Mouse (Mus musculus) liver, adult 2 months (tissue): ENCODE results near the gene Tcf7l1. TPM values are rescaled to one million over a fixed set of nuclear protein-coding genes. Genes with fewer than 3 reads are reported as not detected.

Experiments used
- DNase-seq: peaks from one replicate; pipeline ENCODE4 v3.0.0-alpha.2; 2011; ENCODE audit warnings: low read depth, low spot score; ENCODE audit errors: extremely low read depth
- H3K27ac ChIP-seq: fragments of 200-500 bp; replicated peaks from 2 replicates; pipeline ENCODE4 v1.5.1; 2012; ENCODE audit warnings: low read depth, mild to moderate bottlenecking, control low read depth, inconsistent platforms, low read length; ENCODE audit not compliant: insufficient read depth
- H3K27me3 ChIP-seq: fragments of 200-500 bp; 2 replicates; pipeline ENCODE4 v1.6.1; 2012; ENCODE audit warnings: mild to moderate bottlenecking, moderate library complexity, low read length, inconsistent platforms; ENCODE audit not compliant: control insufficient read depth, insufficient read depth
- H3K36me3 ChIP-seq: fragments of 200-500 bp; 2 replicates; pipeline ENCODE4 v1.6.1; 2012; ENCODE audit warnings: low read length, inconsistent platforms; ENCODE audit not compliant: control insufficient read depth, insufficient read depth
- H3K4me1 ChIP-seq: fragments of 200-500 bp; 2 replicates; pipeline ENCODE4 v1.6.1; 2011; ENCODE audit warnings: low read length; ENCODE audit not compliant: control insufficient read depth, insufficient read depth
- H3K4me3 ChIP-seq: fragments of 200-500 bp; 2 replicates; pipeline ENCODE4 v1.5.1; 2011; ENCODE audit warnings: low read depth, mild to moderate bottlenecking, control low read depth, low read length, moderate library complexity; ENCODE audit not compliant: insufficient read depth
- H3K79me2 ChIP-seq: fragments of 200-500 bp; 2 replicates; pipeline ENCODE4 v1.6.1; 2012; ENCODE audit warnings: inconsistent platforms, mild to moderate bottlenecking, low read length, moderate library complexity; ENCODE audit not compliant: control insufficient read depth, insufficient read depth
- H3K9ac ChIP-seq: fragments of 200-500 bp; 2 replicates; pipeline ENCODE4 v1.6.1; 2012; ENCODE audit warnings: low read depth, mild to moderate bottlenecking, control low read depth, inconsistent platforms, low read length
- CTCF ChIP-seq: fragments of 200-500 bp; IDR thresholded peaks from 2 replicates; pipeline ENCODE4 v1.5.1; 2011; ENCODE audit warnings: low read depth, low read length, control low read depth
- POLR2A ChIP-seq: fragments of 200-500 bp; IDR thresholded peaks from 2 replicates; pipeline ENCODE4 v1.6.1; 2011; ENCODE audit warnings: low read length, control low read depth; ENCODE audit not compliant: insufficient read depth; ENCODE audit errors: extremely low read depth
- WGBS: fragments of 180-500 bp; shearing (Covaris S2); methylation state at CpG from one replicate; pipeline ENCODE4 v1.1.7; 2018; 5-methylcytosine and 5-hydroxymethylcytosine counted together
- polyA plus RNA-seq: library from polyadenylated mRNA; depleted of rRNA; stranded (reverse); fragments of >200 nt; gene quantifications from 2 replicates; pipeline ENCODE4 v1.2.3, GENCODE M21; 2012
- total RNA-seq: library from RNA; depleted of rRNA; stranded (reverse); fragments of >200 nt; gene quantifications from 2 replicates; pipeline ENCODE4 v1.2.3, GENCODE M21; 2014

The Tcf7l1 gene
- total and polyA plus RNA-seq, 2 experiments = 0.92 to 6.9 TPM

- DNase-seq = no peak
- no peaks in the 10 kb centered on the region for H3K27me3 ChIP-seq
- TF ChIP-seq CTCF (no peak), POLR2A (no peak)
- WGBS = 82% methylated on average over 5 of the region's 5 CpGs
- no peak overlapping the region for H3K9ac ChIP-seq
- H3K27ac ChIP-seq = no peak overlapping the region
- peaks cover 10% of the 10 kb centered on the region; the same call in 1 of the 2 replicates for H3K79me2 ChIP-seq
- no peaks in the 10 kb centered on the region for H3K36me3 ChIP-seq
- H3K4me3 ChIP-seq = no peak overlapping the region
- no peaks in the 10 kb centered on the region; the same call in 1 of the 2 replicates for H3K4me1 ChIP-seq
Measured at GRCm38 (mm10) chr6:72699467-72700126, 89.5 kb downstream of the Tcf7l1 start.

GRCm38 (mm10) chr6:72698559-72698958 is 90.5 kb downstream of the Tcf7l1 start:
- H3K4me1 ChIP-seq = no peaks in the 10 kb centered on the region; the same call in 1 of the 2 replicates
- H3K27me3 ChIP-seq = no peaks in the 10 kb centered on the region
- no peak overlapping the region for H3K9ac ChIP-seq
- DNase-seq = no peak
- H3K27ac ChIP-seq = no peak overlapping the region
- no peak overlapping the region for H3K4me3 ChIP-seq
- WGBS = 92% methylated on average over 5 of the region's 5 CpGs
- TF ChIP-seq POLR2A (no peak), CTCF (no peak)
- H3K36me3 ChIP-seq = no peaks in the 10 kb centered on the region
- H3K79me2 ChIP-seq = peaks cover 4% of the 10 kb centered on the region; the same call in 1 of the 2 replicates

- no peak for DNase-seq
- no peaks in the 10 kb centered on the region for H3K36me3 ChIP-seq
- TF ChIP-seq POLR2A (no peak), CTCF (no peak)
- no peak overlapping the region for H3K4me3 ChIP-seq
- no peak overlapping the region for H3K9ac ChIP-seq
- no peak overlapping the region for H3K27ac ChIP-seq
- H3K79me2 ChIP-seq = peaks cover 7% of the 10 kb centered on the region; the same call in 1 of the 2 replicates
- WGBS = 79% methylated on average over 11 of the region's 11 CpGs
- H3K27me3 ChIP-seq = no peaks in the 10 kb centered on the region
- H3K4me1 ChIP-seq = peaks cover 5% of the 10 kb centered on the region
Measured at GRCm38 (mm10) chr6:72696601-72697335, 92.3 kb downstream of the Tcf7l1 start.

GRCm38 (mm10) chr6:72694791-72695204 is 94.3 kb downstream of the Tcf7l1 start:
- no peaks in the 10 kb centered on the region for H3K36me3 ChIP-seq
- H3K79me2 ChIP-seq = peaks cover 6% of the 10 kb centered on the region; the same call in 1 of the 2 replicates
- 75% methylated on average over 10 of the region's 10 CpGs for WGBS
- H3K9ac ChIP-seq = 0 out of 2 replicates have a peak overlapping the region, but pooled peaks have one; percentile 16
- DNase-seq = no peak
- no peaks in the 10 kb centered on the region for H3K27me3 ChIP-seq
- no peak for TF ChIP-seq POLR2A
- TF ChIP-seq CTCF = no peak
- no peak overlapping the region for H3K4me3 ChIP-seq
- H3K27ac ChIP-seq = peak overlapping the region; percentile 54
- H3K4me1 ChIP-seq = peaks cover 5% of the 10 kb centered on the region

GRCm38 (mm10) chr6:72694047-72694790 is 94.8 kb downstream of the Tcf7l1 start:
- Histone ChIP-seq H3K36me3 (no peaks in the 10 kb centered on the region), H3K79me2 (peaks cover 3% of the 10 kb centered on the region; the same call in 1 of the 2 replicates), H3K4me3 (no peak overlapping the region), H3K27ac (peak overlapping the region; percentile 54), H3K27me3 (no peaks in the 10 kb centered on the region), H3K4me1 (peaks cover 5% of the 10 kb centered on the region), H3K9ac (no peak overlapping the region)
- TF ChIP-seq POLR2A (no peak), CTCF (no peak)
- WGBS = 76% methylated on average over 5 of the region's 5 CpGs
- peak; percentile 14 for DNase-seq
